Mouse (Mus musculus) kidney, embryonic 16.5 days (tissue): ENCODE results near the gene Asap2. TPM values are rescaled to one million over a fixed set of nuclear protein-coding genes. Genes with fewer than 3 reads are reported as not detected.
A peak's percentile ranks its signal among the peaks of the same experiment; 100 is the strongest.
"Not testable (repeated sequence)": the region's sequence is repeated elsewhere in the genome, so short reads cannot be mapped to it uniquely, and the experiment has no call there.

Source experiments
- ATAC-seq: fragments of 200-750 bp; cut with Nextera tagmentation; 2 replicates; pipeline ENCODE4 v1.8.0; 2017; ENCODE audit warnings: moderate TSS enrichment; ENCODE audit not compliant: low FRiP score, low TSS enrichment
- H3K27ac ChIP-seq: fragments of 300-500 bp; sonication (generic); 2 replicates; pipeline ENCODE4 v1.5.1; 2014; ENCODE audit warnings: low read length
- H3K27me3 ChIP-seq: fragments of 300-500 bp; sonication (generic); 2 replicates; pipeline ENCODE4 v1.6.1; 2014; ENCODE audit warnings: low read length, control low read depth, mixed read lengths; ENCODE audit not compliant: insufficient read depth
- H3K36me3 ChIP-seq: fragments of 300-500 bp; sonication (generic); 2 replicates; pipeline ENCODE4 v1.6.1; 2014; ENCODE audit warnings: low read length, control low read depth, mixed read lengths; ENCODE audit not compliant: insufficient read depth
- H3K4me1 ChIP-seq: fragments of 300-500 bp; sonication (generic); 2 replicates; pipeline ENCODE4 v1.6.1; 2014; ENCODE audit warnings: low read length, control low read depth, mixed read lengths; ENCODE audit not compliant: insufficient read depth
- H3K4me2 ChIP-seq: fragments of 300-500 bp; sonication (generic); replicated peaks from 2 replicates; pipeline ENCODE4 v1.6.1; 2014; ENCODE audit warnings: low read depth, low read length
- H3K4me3 ChIP-seq: fragments of 300-500 bp; sonication (generic); 2 replicates; pipeline ENCODE4 v1.5.1; 2014; ENCODE audit warnings: mild to moderate bottlenecking, low read length
- H3K9ac ChIP-seq: fragments of 300-500 bp; sonication (generic); replicated peaks from 2 replicates; pipeline ENCODE4 v1.6.1; 2014; ENCODE audit warnings: low read length
- H3K9me3 ChIP-seq: fragments of 300-500 bp; sonication (generic); 2 replicates; pipeline ENCODE4 v1.6.1; 2016; ENCODE audit warnings: low read length, control low read depth
- WGBS: fragments of 180-500 bp; shearing (Covaris S2); extraction: QIAGEN DNeasy Blood & Tissue Kit; methylation state at CpG from one replicate; pipeline ENCODE4 v1.1.7; 2014; 5-methylcytosine and 5-hydroxymethylcytosine counted together
- polyA plus RNA-seq: library from polyadenylated mRNA; unstranded; fragments of >200 nt; fragmentation: Nextera tagmentation; extraction: Ambion mirVana; gene quantifications from 2 replicates; pipeline ENCODE4 v1.2.1, GENCODE M21; 2015

Gene Asap2
- 8.1 and 9.5 TPM in 2 replicates for polyA plus RNA-seq

DNA sequence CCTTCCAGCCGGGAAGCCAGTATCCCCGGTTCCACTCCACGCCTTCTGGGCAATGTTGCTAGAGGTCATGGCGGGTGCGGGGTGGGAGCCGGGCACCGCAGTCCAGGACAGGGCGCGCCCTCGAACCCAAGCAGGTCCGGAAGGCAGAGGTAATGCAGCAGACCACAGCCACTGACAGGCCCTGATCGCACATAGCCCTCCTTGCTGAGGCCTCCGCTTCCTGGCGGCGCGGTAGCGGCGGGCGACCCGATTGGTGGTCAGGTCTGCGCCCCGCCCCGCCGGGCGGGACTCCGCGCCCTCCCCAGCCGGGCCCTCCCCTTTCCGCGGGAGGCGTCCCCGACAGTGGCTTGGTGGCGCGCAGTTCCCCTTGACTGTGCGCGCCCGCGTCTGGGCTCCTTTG lies at the start of gene Asap2:
TSS of gene Asap2 (plus strand) at position 328 of the 400 bp plus-strand sequence.
- H3K9me3 ChIP-seq, H3K27ac ChIP-seq, H3K27me3 ChIP-seq, H3K4me1 ChIP-seq, H3K36me3 ChIP-seq, ATAC-seq: not testable (repeated sequence)
- peak within 1 kb of the TSS; percentile 56 for H3K9ac ChIP-seq
- peak within 1 kb of the TSS; percentile 45 for H3K4me2 ChIP-seq
- H3K4me3 ChIP-seq = peak within 1 kb of the TSS; percentile 52
- WGBS = 0% methylated on average over 19 of the region's 38 CpGs

GRCm38 (mm10) chr12:20947051-20947997 lies 42.9 kb upstream of the Asap2 start:
- H3K27me3 ChIP-seq, H3K4me3 ChIP-seq: not testable (repeated sequence)
- WGBS = 73% methylated on average over 9 of the region's 9 CpGs

GRCm38 (mm10) chr12:20990579-20990978 lies 320 bp downstream of the Asap2 start:
- not testable (repeated sequence) for H3K27me3 ChIP-seq, ATAC-seq, H3K27ac ChIP-seq, H3K36me3 ChIP-seq, H3K9me3 ChIP-seq, H3K4me1 ChIP-seq
- Histone ChIP-seq H3K4me3 (peak overlapping the region; percentile 52), H3K9ac (peak overlapping the region; percentile 56), H3K4me2 (peak overlapping the region; percentile 38)
- WGBS = under 1% methylated on average over 46 of the region's 52 CpGs

More at GRCm38 (mm10) chr12:20947051-20947997, 42.9 kb upstream of the Asap2 start:
- ATAC-seq, H3K4me1 ChIP-seq, H3K4me2 ChIP-seq, H3K36me3 ChIP-seq, H3K9me3 ChIP-seq, H3K27ac ChIP-seq, H3K9ac ChIP-seq: not testable (repeated sequence)

DNA sequence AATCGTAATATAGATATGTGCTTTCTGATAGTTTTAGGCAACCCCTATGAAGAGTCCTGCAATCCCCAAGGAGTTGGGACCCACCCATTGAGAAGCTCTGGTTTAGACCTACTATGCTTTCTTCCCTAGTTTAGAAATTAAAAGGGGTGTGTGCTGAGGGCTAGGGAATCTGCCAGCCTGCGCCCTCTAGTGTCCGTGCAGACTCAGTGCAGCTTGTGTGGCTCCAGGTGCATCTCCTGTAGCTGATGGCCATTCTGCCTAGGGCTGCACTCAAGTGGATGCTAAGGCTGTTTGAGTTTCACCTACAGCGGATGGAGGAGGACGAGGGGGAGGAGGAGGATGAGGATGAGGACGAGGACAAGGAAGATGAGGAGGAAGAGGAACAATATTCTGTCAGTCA lies 40.6 kb downstream of the Asap2 start:
- not testable (repeated sequence) for H3K9ac ChIP-seq, H3K4me1 ChIP-seq, H3K27ac ChIP-seq, H3K4me3 ChIP-seq, H3K4me2 ChIP-seq, H3K27me3 ChIP-seq, H3K9me3 ChIP-seq, H3K36me3 ChIP-seq, ATAC-seq
- WGBS = 52% methylated on average over 6 of the region's 6 CpGs

DNA sequence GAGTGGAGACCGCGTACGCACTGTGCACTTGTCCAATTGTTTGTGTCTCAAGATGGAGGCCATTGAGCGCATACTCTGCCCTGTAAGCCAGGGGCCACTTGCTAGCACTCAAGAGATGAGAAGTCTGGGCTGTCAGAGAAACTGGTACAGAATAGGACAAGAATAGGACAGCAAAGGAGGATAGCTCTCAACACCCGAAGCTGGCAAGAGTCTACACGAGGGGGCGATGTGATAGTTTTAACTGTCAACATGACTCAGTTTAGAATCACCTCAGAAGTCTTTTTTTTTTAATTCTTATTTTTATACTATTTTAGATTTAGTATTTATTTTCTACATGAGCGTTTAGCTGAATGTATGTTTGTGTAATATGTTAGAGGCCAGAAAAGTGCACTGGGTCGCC lies 56.5 kb downstream of the Asap2 start:
- H3K27ac ChIP-seq, H3K27me3 ChIP-seq, H3K4me2 ChIP-seq, H3K4me1 ChIP-seq, H3K9me3 ChIP-seq, H3K36me3 ChIP-seq, H3K4me3 ChIP-seq, ATAC-seq, H3K9ac ChIP-seq: not testable (repeated sequence)
- WGBS = 98% methylated on average over 9 of the region's 9 CpGs

DNA sequence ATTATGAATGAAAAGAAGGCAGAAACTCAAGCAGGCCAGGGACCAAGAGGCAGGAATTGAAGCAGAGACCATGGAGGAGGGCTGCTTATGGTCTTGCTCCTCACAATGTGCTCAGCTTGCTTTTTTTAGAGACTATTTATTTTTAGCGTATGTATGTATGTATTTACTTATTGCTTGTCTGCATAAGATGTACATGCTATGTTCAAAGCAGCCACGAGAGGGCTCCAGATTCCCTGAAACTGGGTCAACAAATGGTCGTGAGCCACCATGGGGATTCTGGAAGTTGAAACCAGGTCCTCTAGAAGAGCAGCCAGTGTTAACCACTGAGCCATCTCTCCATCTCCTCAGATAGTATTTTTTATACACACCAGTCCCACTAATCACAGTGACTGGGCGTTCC lies 85.5 kb downstream of the Asap2 start:
- H3K4me2 ChIP-seq, ATAC-seq, H3K4me3 ChIP-seq, H3K4me1 ChIP-seq, H3K9me3 ChIP-seq, H3K27ac ChIP-seq, H3K27me3 ChIP-seq, H3K36me3 ChIP-seq, H3K9ac ChIP-seq: not testable (repeated sequence)
- WGBS = 34% methylated on average over 4 of the region's 4 CpGs

- not testable (repeated sequence) for H3K27ac ChIP-seq, H3K4me2 ChIP-seq, H3K27me3 ChIP-seq, H3K9me3 ChIP-seq, H3K36me3 ChIP-seq, ATAC-seq, H3K9ac ChIP-seq, H3K4me1 ChIP-seq, H3K4me3 ChIP-seq
- 23% methylated on average over 1 of the region's 1 CpGs for WGBS
Measured at GRCm38 (mm10) chr12:21090168-21090567, 99.9 kb downstream of the Asap2 start.

- not testable (repeated sequence) for H3K27me3 ChIP-seq, H3K4me2 ChIP-seq, ATAC-seq, H3K9ac ChIP-seq, H3K4me3 ChIP-seq, H3K9me3 ChIP-seq, H3K4me1 ChIP-seq, H3K27ac ChIP-seq, H3K36me3 ChIP-seq
- WGBS = 100% methylated on average over 1 of the region's 1 CpGs
Measured at GRCm38 (mm10) chr12:21092446-21092845, 102.2 kb downstream of the Asap2 start.

- ATAC-seq, H3K27ac ChIP-seq, H3K4me2 ChIP-seq, H3K9me3 ChIP-seq, H3K4me3 ChIP-seq, H3K27me3 ChIP-seq, H3K4me1 ChIP-seq, H3K9ac ChIP-seq, H3K36me3 ChIP-seq: not testable (repeated sequence)
- 72% methylated on average over 3 of the region's 3 CpGs for WGBS
Measured at GRCm38 (mm10) chr12:21097806-21098325, 107.6 kb downstream of the Asap2 start.

GRCm38 (mm10) chr12:21111116-21111475 lies 120.8 kb downstream of the Asap2 start:
- not testable (repeated sequence) for H3K4me1 ChIP-seq, H3K27me3 ChIP-seq, H3K36me3 ChIP-seq, H3K9me3 ChIP-seq
- Histone ChIP-seq H3K4me3 (peak overlapping the region; percentile 72), H3K27ac (peak overlapping the region; percentile 56; the same call in 1 of the 2 replicates), H3K4me2 (peak overlapping the region; percentile 75), H3K9ac (peak overlapping the region; percentile 84)
- 2% methylated on average over 8 of the region's 8 CpGs for WGBS
- peak; percentile 82 for ATAC-seq
